Mouse (Mus musculus) erythroblast, embryonic 14.5 days (primary cell): ENCODE results near the gene Pimreg.

ENCODE experiments used
- GATA1 ChIP-seq: IDR thresholded peaks from 2 replicates; pipeline ENCODE4 v1.6.1; 2012; ENCODE audit warnings: low read length, inconsistent platforms, mixed read lengths
- TAL1 ChIP-seq: IDR thresholded peaks from 3 replicates; pipeline ENCODE4 v1.6.1; 2012; ENCODE audit warnings: low read length, inconsistent platforms, mixed read lengths

GRCm38 (mm10) chr11:72067326-72067725 lies 25.5 kb downstream of the Pimreg start:
- TF ChIP-seq TAL1 (no peak), GATA1 (no peak)
